Mouse (Mus musculus) spleen, postnatal 4 days (tissue): ENCODE results near the gene Nfib.

Experiments used
- DNase-seq, 2 experiments: peaks; one replicate each; pipeline ENCODE4 v3.0.0; 2022; ENCODE audit warnings: low spot score in 2 of 2

Gene Nfib

DNA sequence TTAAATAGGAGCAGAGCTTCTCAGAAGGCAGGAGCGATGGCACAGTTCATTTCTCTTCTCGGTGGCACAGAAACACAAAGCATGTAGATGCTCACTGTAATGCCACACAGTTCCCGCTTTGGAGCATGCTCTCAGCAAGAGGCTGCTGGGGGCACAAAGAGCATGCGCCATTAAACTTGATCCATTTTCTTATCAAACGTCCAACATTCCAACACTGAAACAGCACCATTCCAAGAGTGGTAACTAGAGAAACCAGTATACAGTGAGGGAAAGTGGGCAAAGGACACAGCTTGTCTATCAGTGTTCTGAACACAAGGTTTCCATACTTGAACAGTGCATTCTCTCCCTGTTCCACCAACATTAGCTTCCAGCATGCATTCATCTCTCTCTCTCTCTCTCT lies 206.3 kb downstream of the Nfib start:
- peak in 1 of 2 experiments; percentile 16 for DNase-seq

DNA sequence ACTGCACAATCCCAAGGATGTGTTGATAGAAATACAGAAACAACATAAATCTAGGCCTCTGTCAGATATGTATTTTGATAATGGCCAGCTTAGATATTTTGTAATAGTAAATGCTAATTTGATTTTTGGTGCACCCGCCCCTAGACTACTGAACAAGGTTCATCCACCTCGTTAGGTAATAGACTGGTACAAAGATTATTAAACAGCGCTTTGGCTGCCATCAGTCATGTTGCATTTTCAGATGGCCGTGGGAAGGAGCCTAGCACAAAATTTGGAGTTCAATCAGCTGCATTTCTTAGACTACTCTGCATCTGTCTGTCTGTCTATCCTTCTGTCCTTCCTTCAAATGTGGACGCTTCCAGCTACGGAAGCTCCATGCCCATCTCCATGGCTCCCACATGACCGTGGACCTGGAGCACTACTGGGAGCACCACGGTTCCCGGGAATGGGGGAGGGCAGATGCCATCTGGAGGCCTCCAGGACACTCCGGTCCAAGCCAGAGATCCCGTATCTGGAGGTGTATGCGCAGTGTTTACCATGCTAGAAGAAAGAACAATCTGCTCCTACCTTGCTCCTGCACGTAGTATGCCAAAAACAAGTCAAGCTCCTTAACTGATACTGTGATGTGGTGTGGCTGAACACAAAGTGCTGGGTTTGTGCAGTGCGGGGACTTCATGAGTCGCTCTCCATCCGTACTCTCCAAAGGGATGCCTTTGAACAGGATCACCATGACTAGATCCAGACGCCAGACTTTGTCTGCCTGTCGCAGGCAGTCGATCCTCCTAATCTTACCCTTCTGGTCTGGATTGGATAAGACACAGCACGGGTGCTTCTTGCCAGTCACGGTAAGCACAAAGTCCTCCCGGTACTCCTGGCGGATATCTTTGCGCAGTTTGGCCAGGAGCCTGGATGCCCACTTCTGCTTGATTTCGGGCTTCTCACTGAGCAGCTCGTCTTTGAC lies 207.6 kb downstream of the Nfib start:
- DNase-seq: no peak

DNA sequence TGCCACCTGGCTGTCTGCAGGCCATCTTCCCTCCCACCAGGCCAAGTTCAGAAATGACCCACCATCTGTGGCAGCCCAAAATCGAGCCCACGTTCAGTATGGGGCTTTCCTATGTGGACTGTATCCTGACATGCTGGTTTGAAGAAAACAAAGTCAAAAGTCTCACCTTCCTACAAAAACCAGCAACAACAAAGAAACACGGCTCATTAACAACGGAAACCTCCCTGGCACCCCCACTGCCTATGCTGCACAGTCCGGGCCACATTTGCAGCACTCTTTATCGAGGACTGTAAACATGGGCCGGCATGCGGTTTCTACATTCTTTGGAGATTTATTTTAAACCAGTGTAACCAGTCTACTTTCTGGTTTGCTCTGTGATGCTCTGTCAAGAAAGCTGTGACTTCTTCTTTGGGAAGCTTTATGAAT lies 208.4 kb downstream of the Nfib start:
- no peak for DNase-seq

DNA sequence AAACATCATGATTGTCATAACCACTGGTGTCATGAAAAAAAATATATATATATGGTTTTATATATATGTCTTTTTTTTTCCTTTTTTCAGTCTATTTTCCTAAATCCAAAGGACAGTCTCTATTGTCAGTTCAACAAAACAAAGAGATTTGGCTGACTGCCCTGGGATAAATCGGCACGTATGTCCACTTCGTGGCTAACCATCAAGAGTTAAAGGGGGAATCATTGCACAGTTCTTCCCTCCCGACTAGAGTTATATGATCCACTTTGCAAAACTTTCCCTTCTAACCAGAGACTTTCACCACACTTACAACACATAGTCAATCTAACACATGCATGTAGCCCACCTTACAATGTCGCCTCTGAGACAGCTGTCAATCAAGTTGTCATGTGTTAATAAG lies 209.2 kb downstream of the Nfib start:
- DNase-seq: no peak

DNA sequence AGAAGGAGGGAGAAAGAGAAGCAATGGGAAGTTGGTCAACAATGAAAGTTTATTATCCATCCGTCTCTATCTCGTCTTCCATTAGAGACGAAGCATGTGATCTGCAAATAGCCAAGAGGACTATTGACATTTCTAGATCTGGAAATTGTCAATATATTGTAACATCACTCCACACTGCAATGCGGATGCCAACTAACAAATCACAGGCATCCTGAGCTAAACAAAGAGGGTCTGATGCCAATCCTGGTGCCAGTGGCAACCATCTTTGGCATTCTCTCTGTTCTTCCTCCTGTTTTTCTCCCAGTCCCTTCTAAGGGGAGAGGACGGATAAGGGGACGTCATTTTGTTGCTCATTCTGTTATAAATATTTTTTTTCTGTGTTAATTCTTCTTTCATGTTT lies 209.9 kb downstream of the Nfib start:
- no peak for DNase-seq

DNA sequence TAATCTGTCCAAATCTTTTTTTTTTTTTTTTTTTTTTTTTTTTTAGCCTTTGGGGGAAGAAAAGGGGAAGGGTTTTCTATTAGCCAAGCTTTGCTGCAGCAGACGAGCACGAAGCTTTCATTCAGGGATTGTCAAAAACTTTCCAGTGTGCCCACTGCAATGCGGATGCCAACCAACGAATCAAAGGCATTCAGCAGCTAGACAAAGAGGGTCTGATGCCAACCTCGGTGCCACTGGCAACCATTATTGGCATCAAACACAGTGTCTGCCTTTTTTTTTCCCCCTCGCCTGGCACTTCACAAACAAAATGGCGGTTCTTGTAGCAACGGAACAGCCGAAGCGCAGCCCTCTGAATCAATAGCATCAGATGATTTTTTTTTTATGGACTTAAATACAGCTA lies 210.7 kb downstream of the Nfib start:
- no peak for DNase-seq

DNA sequence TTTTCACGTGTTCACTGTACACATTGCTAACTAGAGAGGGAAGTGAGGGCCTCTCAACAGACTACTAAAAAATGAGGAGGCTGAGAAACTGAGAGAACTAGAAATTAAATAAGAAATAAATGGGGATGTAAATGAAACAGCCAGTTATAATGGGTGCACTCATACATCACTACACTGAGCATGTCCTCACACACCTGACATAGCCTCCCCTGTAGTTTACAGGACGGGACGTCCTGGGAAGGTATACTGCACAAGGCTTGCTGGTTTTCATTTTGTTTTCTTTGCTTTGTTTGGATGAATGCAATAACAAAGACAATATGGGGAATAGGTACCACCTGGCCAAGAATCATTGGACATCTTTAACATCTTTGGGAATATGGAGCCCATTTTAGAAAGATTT lies 211.1 kb downstream of the Nfib start:
- peak in 1 of 2 experiments; percentile 5 for DNase-seq

DNA sequence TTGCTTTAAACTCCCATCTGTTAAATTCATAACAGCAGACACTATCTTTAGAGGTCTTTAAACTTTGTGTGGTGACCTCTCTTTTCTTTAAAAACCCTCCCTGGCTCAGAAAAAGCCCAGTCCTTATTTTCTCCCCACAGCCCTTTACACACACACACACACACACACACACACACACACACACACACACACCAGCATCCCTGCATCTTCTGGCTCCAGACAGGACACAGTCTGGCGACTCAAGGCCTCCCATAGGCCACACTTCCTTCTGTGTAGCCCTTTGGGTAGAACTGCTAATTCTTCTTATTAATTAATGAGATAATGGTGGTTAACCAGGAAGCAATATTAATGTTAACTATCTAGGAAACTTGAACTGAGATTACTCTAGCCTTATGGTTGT lies 211.7 kb downstream of the Nfib start:
- DNase-seq: peak in 1 of 2 experiments; percentile 31

DNA sequence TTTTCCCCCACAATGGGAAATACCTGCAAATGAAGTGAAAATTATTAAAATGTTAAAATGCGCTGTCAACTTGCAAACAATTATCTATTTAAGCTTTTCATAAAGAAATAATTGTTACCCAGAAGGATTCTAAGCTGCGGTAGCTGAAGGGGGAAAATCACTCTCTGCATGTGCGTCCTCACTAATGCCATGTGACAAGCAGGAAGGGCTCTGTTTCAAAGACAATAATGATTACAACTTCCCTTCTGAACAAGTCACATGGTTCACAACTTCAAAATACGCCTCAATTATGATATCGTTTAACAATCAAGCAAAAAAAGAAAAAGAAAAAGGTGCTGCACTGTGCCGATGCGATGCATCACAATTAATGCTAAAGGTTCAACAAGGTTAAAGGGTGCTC lies 212.2 kb downstream of the Nfib start:
- DNase-seq: peak in 1 of 2 experiments; percentile 14

DNA sequence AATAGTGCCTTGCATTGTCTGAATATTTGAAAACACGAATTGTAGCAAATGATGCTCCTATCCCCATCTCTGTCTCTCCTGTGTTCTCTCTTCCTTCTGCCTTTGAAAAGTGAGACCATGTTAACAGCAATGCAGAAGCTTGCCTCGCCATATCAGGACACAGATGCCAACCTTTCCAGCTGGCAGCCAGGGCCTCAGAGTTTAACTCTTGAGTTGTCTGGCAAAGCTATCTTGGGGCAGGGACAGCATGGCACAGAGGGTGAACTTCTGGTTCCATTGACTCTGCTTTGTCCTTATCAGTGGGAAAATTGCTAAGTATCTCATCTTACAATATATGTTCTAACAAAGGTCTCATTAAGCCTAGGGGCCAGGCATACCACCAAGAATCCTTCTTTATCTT lies 212.8 kb downstream of the Nfib start:
- DNase-seq: peak in 1 of 2 experiments; percentile 39

DNA sequence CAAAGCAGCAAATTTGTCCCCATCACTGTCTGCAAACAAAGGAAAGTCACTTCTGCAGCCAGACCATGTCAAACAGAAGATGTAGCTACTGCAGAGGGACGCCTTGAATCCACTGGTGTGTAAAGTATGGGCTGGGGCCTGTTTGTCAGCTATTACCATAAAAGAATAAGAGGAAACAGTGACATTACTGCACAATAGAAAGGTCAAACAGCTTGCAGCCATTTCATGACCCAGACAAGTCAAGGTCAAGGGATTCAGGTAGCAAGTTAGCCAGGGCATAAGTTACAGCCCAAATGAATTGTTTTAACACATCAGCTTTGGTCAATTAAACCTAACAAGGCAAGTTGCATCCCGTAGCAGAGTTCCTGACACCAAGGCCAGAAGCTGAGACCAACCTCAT lies 215.6 kb downstream of the Nfib start:
- no peak for DNase-seq

DNA sequence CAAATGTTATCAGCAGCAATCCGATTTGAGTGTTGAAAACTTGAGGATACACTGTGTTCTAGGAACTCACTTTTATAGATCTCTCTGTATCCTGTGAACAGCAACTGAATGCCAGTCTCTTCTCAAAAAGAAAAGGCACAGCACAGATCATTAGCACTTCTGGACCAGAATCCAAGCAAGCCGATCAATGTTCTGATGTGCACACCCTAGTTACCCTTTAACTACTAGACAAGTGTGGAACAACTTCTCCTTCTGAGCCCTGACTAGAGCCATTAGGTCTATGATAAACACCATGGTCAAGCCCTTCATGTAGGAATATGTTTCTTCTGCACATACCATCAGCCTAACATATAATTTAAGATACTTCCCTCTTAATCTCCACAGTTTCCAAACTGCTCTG lies 219.6 kb downstream of the Nfib start:
- DNase-seq: no peak

DNA sequence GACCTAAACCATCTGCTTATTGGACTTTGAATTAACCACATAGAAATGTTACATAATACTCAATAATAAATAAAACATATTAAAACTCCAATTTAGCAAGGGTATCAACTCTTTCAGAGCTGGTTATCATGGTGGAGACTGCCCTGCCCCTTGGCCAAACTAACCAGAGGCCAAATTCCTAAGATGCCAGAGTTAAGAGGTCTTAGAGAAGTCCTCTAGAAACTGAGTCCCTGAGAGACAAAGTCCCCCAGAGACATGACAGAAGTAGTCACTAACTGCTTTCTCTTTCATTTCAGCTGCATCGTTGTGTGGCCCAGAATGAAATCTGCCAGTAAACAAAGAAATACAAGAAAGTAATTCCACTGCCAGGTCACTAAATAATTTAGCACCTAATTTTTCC lies 221.7 kb downstream of the Nfib start:
- DNase-seq: no peak

DNA sequence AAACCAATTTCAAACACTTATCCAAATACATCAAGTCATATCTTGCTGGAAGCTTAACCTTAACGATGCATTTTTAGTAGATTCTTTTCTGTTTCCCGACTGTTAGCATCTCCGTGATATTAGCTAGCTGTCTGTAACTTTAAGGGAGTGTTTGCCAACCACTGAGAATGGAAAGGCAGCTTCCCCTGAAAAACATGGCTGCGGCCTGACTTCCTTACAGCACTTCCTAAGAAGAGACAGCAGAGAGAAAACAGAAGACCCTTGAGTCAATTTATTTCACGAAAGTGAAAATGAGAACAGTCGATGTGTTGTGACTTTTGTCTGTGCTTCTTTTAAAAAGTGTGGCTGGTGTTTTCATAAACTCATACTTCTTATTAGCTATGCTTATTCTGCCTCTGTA lies 222.3 kb downstream of the Nfib start:
- DNase-seq: no peak

DNA sequence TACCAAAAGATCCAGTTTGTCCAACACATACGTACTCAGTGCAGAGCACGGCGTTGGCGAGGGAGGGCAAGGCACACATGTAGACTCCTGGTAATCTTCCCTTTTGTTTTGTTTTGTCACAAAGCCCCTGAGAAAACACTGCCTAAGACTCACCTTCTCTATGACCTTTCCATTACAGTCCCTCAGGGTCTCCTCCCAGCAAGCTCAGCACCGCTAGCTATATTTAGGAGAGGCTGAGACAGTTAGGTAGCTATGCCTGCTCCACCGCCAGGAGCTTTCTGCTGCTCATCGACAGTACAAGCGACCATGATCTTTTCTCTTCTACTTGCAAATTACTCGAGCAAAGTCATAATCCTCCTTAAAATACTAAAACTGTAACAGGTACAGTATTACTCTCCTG lies 224.9 kb downstream of the Nfib start:
- DNase-seq: no peak

DNA sequence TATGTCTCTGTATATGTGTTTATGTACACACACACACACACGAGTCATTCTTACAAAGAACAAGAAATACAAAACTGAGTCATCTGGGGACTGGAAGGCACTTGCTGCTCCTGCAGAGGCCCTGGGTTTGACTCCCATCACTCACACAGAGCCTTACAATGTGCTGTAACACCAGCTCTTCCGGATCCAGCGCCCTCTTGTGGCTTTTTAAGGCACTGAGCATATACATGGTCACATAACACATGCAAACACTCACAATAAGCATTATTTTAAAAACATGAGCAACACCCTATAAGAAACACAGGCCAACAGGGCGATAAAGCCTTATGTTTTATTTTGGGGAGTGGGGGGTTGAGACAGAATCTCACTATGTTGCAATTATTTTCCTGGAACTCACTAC lies 226.2 kb downstream of the Nfib start:
- no peak for DNase-seq

DNA sequence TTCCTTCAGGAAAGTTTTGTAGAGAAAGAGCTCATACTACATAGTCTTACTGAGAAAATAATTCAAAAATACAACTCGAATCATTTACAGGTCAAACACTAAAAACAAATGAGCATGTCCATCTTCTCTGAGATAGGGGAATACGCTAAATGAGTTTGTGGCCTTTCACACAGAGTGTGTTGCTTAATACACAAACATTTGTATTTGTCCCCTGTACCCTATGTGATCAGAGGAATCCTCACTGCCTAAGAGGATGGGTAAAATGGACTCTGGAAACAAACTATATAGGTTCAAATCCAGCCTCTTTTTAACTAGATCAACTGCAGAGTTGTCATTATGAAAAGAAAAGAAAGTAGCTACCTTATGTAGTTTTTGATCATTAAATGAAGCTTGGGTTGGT lies 227.8 kb downstream of the Nfib start:
- no peak for DNase-seq

DNA sequence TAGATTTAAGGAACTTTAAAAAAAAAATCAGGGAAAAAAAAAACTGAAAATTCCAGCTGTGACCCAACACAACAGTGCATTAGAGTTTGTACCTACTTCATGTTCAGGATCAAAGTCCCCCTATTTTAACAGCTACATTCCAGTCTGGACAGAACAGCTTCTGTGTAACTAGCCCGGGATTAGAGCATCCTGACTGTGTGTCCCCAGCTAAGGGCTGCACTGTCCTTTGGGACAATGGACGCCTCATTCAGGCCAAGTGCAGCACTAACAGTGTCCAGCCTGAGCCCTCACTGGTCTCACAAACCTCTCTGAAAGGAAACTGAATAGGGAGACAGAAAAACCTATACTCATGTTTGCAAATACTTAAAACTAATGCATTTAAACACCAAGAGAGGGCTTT lies 229.1 kb downstream of the Nfib start:
- no peak for DNase-seq

DNA sequence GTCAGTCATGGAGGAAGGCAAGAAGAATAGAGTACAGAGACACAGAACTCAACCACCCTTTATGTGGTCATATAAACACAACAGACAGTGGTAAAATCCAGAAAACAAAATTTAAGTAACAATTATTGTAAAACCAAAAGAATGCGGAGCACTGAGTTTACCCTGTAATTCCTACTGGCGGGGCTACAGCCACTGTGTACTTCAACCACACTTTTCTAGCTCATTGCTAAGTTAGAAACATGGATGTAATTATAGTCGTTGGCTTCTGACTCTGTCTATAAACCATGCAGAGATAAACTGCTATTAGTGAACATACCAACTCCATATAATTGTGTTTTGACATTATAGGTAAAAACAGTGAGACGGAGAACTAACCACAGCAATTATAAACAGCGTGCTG lies 231.2 kb downstream of the Nfib start:
- DNase-seq: no peak

DNA sequence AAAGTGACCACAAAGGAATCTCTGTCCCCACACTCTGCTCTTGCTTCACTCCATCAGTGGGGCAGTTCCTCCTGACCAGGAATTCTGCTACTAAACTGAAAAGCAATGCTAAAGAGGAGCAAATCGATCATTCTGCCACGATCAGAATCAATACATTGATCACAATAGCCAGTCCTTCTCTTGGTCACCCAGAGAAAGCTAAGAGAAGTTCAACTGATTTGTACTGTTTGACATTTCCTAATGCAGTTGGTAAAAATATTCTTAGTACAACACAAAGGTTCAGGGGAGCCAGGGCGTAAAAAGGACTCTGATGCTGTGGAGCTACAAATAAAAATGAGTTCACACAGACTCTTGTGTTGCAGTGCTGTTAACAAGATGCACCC lies 234.6 kb downstream of the Nfib start:
- DNase-seq: no peak

DNA sequence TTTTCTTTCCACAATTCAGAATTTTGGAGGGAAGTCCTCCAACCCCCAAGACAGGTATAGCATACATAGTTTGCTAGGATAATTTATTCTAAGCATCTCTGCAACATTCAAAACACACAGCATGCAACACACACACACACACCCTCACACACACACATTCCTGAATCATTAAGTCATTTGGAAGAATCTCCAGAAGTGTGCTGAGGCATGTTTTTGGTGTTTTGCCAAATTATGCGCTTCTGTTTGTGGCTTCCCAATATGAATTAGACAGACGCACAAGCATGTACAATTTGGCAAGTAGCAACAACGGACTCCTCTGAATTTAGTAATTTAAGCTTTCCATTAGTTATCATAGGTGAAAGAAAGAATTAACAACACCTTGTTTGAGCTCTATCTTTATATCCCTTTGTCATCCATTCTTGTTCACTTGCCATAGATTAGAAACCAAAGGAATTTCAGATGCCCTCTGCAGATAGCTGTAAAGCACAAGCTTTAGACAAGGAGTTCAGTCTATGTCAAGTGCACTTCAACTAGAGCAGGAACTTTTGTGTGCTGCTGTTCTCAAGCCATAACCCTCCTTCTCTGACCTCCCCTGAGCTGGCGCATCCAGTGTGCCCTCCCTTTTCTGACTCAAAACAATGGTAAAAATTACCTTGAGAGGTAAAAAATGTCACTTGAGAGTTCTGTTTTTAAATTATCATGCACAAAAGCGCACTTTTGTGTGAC lies 235.2 kb downstream of the Nfib start:
- no peak for DNase-seq

DNA sequence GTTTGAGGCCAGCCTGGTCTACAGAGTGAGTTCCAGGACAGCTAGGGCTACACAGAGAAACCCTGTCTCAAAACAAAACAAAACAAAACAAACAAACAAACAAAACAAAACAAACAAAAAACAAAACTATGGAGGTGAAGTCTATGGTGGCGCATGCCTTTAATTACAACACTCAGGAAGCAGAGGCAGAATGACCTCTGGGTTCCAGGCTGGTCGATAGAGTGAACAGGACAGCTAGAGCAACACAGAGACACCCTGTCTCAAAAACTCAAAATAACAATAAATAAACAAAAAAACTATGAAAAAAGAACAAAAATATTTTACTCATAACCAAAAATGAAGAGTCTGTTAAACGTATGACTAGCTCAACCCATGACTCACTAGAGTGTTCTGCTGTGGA lies 236.6 kb downstream of the Nfib start:
- no peak for DNase-seq

DNA sequence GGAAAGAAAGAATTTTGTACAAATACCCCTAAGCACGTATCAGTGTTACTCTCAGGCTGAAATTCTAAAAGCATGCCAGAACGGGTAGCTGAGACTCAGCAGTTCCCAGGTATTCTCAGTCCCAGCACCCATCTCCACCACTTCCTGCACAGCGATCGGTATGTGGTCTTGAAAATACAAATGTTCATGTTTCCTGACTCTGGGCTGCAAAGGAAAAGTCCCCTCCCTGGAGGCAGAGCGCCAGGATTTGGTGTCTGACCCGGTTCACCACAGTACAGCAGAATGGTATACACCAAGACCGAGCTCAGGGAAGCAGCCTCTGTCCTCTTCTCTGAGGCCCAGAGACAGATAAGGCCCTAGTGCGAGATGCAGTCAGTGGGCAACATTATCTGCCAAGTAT lies 238.8 kb downstream of the Nfib start:
- DNase-seq: no peak
